ENCODE assay signal across 22 mouse cellular contexts in the genomic region with DNA sequence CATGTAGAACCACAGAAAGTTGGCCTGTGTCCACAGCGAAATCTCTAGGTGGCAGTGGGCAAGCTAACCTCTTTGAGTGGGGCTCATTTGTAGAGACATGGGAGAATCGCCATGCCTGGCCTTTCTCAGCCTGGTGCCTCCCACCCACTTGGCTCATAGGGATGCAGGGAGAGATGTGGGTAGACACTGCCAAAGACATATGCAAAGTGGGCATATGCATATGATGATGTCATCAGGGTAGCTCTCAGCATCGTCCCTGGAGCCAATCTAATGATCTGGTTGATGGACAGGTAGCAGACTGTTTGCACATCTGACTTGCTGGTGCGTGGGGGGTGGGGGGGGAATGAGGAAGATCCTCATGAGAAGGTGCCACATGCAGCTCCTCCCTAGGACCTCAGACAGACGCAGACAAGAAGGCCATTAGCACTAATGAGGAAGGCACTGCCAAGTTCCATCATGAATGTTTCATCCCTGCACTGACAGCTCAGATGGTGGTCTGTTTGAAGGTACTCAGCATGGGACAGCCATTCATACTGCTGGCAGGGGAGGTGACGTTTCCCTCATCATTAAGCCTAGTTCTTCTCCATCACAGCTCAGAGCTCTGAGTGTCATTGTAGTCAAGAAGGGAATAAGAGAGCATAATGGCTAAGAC. TPM values are rescaled to one million over a fixed set of nuclear protein-coding genes. Genes with fewer than 3 reads are reported as not detected.
DNase-seq lines count a peak whose midpoint lies in the region; ATAC-seq and TF ChIP-seq lines count a peak whose summit lies in the region.
"Had no signal": no experiment of that assay in that cellular context is flagged by ENCODE, and none has a peak within 500 bp of the region (broad histone marks: within the 10 kb centered on the region; RNA-seq: fewer than 3 reads in every experiment).

No protein-coding gene starts in this region.

- H3K27ac ChIP-seq in hindbrain, postnatal 0 days: no peak overlapping the region
- H3K27ac ChIP-seq in hindbrain, embryonic 10.5 days: no peak overlapping the region
- no peak overlapping the region for H3K27ac ChIP-seq in midbrain, embryonic 13.5 days
- no peak overlapping the region for H3K27ac ChIP-seq in layer of hippocampus, adult 2 months
- H3K27ac ChIP-seq: embryonic facial prominence, embryonic 15.5 days; limb, embryonic 15.5 days; liver, embryonic 14.5 days; neural tube, embryonic 12.5 days had no signal

- H3K36me3 ChIP-seq in hindbrain, postnatal 0 days (ENCODE audit: insufficient read depth, low read length): no peaks in the 10 kb centered on the region
- no peaks in the 10 kb centered on the region for H3K36me3 ChIP-seq in hindbrain, embryonic 10.5 days
- no peaks in the 10 kb centered on the region for H3K36me3 ChIP-seq in midbrain, embryonic 13.5 days
- H3K36me3 ChIP-seq: embryonic facial prominence, embryonic 15.5 days; limb, embryonic 15.5 days; neural tube, embryonic 12.5 days had no signal

- TF ChIP-seq POLR2A in brain, embryonic 14.5 days (IDR thresholded peaks at IDR 0.05; ENCODE audit: borderline replicate concordance, extremely low read depth, insufficient read depth, insufficient read length, poor library complexity, severe bottlenecking): no peak

- H3K4me1 ChIP-seq in hindbrain, postnatal 0 days (ENCODE audit: insufficient read depth, low read length): peaks cover 9% of the 10 kb centered on the region; the same call in 1 of the 2 replicates
- peaks cover 41% of the 10 kb centered on the region for H3K4me1 ChIP-seq in hindbrain, embryonic 10.5 days (replicated peaks)
- H3K4me1 ChIP-seq in midbrain, embryonic 13.5 days (replicated peaks): peaks cover 27% of the 10 kb centered on the region
- H3K4me1 ChIP-seq: limb, embryonic 15.5 days had no signal

- no peaks in the 10 kb centered on the region for H3K9me3 ChIP-seq in hindbrain, postnatal 0 days (ENCODE audit: low read length)
- H3K9me3 ChIP-seq in hindbrain, embryonic 10.5 days: no peaks in the 10 kb centered on the region
- H3K9me3 ChIP-seq in midbrain, embryonic 13.5 days: no peaks in the 10 kb centered on the region
- H3K9me3 ChIP-seq: embryonic facial prominence, embryonic 15.5 days; limb, embryonic 15.5 days; neural tube, embryonic 12.5 days had no signal

- TF ChIP-seq CTCF in hindbrain, postnatal 0 days (IDR thresholded peaks at IDR 0.05; ENCODE audit: low read depth): no peak
- TF ChIP-seq CTCF in brain, embryonic 14.5 days (IDR thresholded peaks at IDR 0.05; ENCODE audit: borderline replicate concordance, extremely low read depth, insufficient read depth, insufficient read length): no peak
- no peak for TF ChIP-seq CTCF in layer of hippocampus, adult 2 months (conservative IDR thresholded peaks at IDR 0.05)

- no peak overlapping the region for H3K9ac ChIP-seq in hindbrain, postnatal 0 days (replicated peaks; ENCODE audit: low read length)
- no peak overlapping the region for H3K9ac ChIP-seq in midbrain, embryonic 13.5 days (replicated peaks)
- H3K9ac ChIP-seq: embryonic facial prominence, embryonic 15.5 days; limb, embryonic 15.5 days; liver, embryonic 14.5 days; lung, embryonic 14.5 days; neural tube, embryonic 12.5 days had no signal

- ATAC-seq in hindbrain, postnatal 0 days: no peak
- ATAC-seq in midbrain, embryonic 13.5 days: peak; percentile 69
- ATAC-seq: activated CD4-positive, CD25-positive, alpha-beta regulatory T cell, adult 4 months; hindbrain, embryonic 16.5 days; intestine, embryonic 16.5 days had no signal

- DNase-seq in hindbrain, postnatal 0 days (ENCODE audit: low spot score): peak; percentile 25
- DNase-seq in hindbrain, embryonic 10.5 days (ENCODE audit: low spot score): no peak
- peak; percentile 95 for DNase-seq in brain, embryonic 14.5 days (ENCODE audit: low read depth)
- peak; percentile 96 for DNase-seq in retina, postnatal 1 day
- no peak for DNase-seq in layer of hippocampus, adult 2 months (ENCODE audit: low spot score in 2 of 2)
- DNase-seq in cerebellum, postnatal 14 days: no peak
- DNase-seq: adrenal gland, adult 8-10 months; cerebellum, adult 9-10 months; heart, postnatal 36 days; kidney, adult 9 months; kidney, postnatal 25 days; layer of hippocampus, postnatal 36 days; lung, embryonic 14.5 days; lung, postnatal 4 days had no signal

- H3K4me2 ChIP-seq in hindbrain, postnatal 0 days (ENCODE audit: low read depth, low read length): no peak overlapping the region
- no peak overlapping the region for H3K4me2 ChIP-seq in midbrain, embryonic 13.5 days (replicated peaks)
- H3K4me2 ChIP-seq: embryonic facial prominence, embryonic 15.5 days; limb, embryonic 15.5 days; lung, embryonic 14.5 days; neural tube, embryonic 12.5 days had no signal

- WGBS in hindbrain, postnatal 0 days: 48% methylated on average over 6 of the region's 6 CpGs
- 80% methylated on average over 6 of the region's 6 CpGs for WGBS in hindbrain, embryonic 10.5 days
- 67% methylated on average over 6 of the region's 6 CpGs for WGBS in midbrain, embryonic 13.5 days

- H3K4me3 ChIP-seq in hindbrain, postnatal 0 days (ENCODE audit: low read length): no peak overlapping the region
- H3K4me3 ChIP-seq in hindbrain, embryonic 10.5 days: no peak overlapping the region
- no peak overlapping the region for H3K4me3 ChIP-seq in midbrain, embryonic 13.5 days (replicated peaks)
- H3K4me3 ChIP-seq in layer of hippocampus, adult 2 months: no peak overlapping the region
- H3K4me3 ChIP-seq: embryonic facial prominence, embryonic 15.5 days; limb, embryonic 15.5 days; neural tube, embryonic 12.5 days had no signal

- no peaks in the 10 kb centered on the region for H3K27me3 ChIP-seq in hindbrain, postnatal 0 days (ENCODE audit: insufficient read depth, low read length)
- H3K27me3 ChIP-seq in hindbrain, embryonic 10.5 days (ENCODE audit: insufficient read depth, poor library complexity, severe bottlenecking): no peaks in the 10 kb centered on the region
- H3K27me3 ChIP-seq in midbrain, embryonic 13.5 days: no peaks in the 10 kb centered on the region
- H3K27me3 ChIP-seq: embryonic facial prominence, embryonic 15.5 days; limb, embryonic 15.5 days; neural tube, embryonic 12.5 days had no signal

RNA-seq across cellular contexts. Expression of a gene that starts 50.2 kb away (rescaled TPM):
- 14.9 and 15.6 TPM in 2 replicates for total RNA-seq in hindbrain, postnatal 0 days (2014; rRNA removed)
- polyA plus RNA-seq in hindbrain, postnatal 0 days (2015; fragmentation: Nextera tagmentation; extraction: Ambion mirVana): 3.5 and 3.7 TPM in 2 replicates
- polyA plus RNA-seq in hindbrain, embryonic 10.5 days (2016; fragmentation: Nextera tagmentation; extraction: Ambion mirVana): 2.1 and 2.3 TPM in 2 replicates
- 6.9 and 11.8 TPM in 2 replicates for polyA plus RNA-seq in brain, embryonic 14.5 days (2012; rRNA removed)
- 1.8 and 1.9 TPM in 2 replicates for polyA plus RNA-seq in midbrain, embryonic 13.5 days (2015; fragmentation: Nextera tagmentation; extraction: Ambion mirVana)
- total RNA-seq in layer of hippocampus, adult 2 months (2021): 10 to 100 TPM; 30.7 to 30.9 TPM

Comparison
In these comparisons a context has a peak if more than half of its experiments do, and no peak if none do; other contexts are left out.
1. DNase-seq: peak in hindbrain, postnatal 0 days (single experiment), brain, embryonic 14.5 days (single experiment) and retina, postnatal 1 day (single experiment); none in hindbrain, embryonic 10.5 days (single experiment), layer of hippocampus, adult 2 months (0 of 2) and cerebellum, postnatal 14 days (0 of 2).